Mouse (Mus musculus): ENCODE results near the gene Dscam.

Gene Dscam

DNA sequence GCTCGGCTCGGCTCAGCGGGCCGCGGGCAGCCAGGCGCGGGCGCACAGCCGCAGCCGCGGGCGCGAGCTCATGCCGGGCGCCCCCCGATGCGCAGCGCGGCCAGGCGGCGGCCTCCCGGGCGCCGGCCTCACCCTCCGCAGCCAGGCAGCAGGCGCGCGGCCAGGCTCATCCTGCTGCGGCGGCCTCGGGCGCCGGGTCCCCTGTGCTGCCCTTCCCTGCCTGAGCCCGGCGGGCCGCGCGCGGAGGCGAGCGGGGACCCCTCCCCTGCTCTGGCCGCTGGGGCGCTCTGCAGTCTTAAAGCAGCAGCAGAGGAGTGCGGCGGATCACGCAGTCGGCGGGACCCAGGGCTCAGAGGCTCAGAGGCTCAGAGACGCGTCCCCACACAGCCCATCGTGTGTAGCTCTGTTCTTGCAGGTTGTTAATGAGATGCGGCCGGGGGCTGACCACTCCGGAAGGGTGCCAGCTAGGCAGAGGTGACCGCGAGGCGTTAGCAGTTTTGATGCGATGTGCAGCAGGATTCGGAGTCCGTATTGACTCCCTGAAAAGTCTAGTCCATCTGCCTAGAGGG is at the start of gene Dscam:
Gene Dscam (minus strand): TSS at position 240 of the 569 bp plus-strand sequence.
- peak; percentile 9 to 24 for DNase-seq (ENCODE audit: low spot score in 2 of 2)

DNA sequence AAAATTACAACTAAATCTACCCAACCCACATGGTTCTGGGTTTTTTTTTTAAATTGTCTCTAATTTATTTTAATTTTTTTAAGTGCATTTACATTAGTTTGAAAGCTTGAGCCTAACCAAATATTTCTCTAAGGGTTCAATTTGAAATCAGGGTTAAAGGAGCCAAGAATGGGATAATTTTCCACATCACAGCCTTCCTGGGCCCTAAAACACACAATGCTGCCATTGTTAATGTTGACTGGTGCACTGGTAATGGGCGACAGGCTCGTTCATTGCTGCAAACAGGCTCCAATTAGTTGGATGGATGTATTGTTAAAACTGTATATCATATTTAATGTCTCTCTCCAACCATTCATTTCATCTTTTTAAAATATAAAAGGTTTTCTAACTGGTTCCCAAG is 48.8 kb upstream of the Dscam start:
- no peak for DNase-seq (ENCODE audit: low spot score in 2 of 2)

DNA sequence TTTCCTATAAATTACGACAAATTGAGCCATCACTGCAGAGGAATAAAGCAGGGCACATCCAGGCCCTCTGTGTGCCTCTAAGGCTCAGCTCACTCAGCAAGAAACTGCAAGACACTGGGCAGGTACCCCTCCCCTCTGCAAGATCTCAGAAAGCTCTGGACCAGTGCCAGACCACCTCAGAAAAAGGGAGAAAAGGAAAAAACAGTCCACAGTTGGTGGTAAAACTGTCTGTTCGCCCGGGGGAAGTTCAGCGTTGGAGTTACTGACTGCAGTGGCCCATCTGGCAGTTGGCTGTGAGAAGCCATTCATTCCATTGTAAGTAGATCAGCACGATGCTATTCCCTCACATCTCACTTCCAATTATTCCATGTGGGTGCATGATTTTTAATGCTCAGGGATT is 39.4 kb upstream of the Dscam start:
- DNase-seq (ENCODE audit: low spot score in 2 of 2) = no peak

DNA sequence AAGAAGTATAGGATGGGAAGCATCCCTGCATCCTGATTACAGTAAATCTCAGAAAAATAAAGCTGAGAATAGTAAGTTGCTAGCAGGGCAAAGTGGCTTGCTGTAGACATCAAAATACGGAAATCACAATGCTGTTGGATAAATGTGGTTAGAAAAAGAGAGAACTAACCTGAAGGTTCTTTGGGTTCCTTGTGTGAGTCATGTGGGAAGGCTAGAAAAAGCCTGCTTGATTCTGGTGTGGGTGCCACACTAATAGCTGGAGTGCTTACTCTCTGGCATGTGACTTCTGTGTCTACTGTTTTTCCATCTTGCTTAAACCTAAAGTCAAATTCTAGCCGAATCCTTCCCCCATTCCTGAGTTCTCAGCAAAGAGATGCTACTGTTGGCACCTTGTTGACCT is 37.7 kb upstream of the Dscam start:
- DNase-seq (ENCODE audit: low spot score in 2 of 2) = no peak

DNA sequence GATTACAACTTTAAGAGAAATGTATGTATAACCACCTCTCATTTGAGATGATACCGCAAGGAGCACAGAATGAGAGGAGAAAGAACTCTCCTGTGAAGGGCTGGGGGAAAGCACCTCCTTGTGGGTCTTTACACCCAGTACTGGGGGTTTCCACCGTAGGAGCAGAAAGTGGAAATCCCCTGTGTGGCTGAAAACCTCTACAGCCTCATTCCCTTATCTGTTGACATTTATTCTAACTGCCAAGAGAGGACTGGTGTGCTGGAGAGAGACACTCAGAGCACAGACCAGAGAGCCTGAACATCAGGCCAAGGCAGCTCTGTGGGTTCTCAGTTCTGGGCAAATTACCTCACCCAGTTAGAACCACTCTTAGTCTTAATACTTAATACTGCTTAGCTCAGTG is 33.5 kb upstream of the Dscam start:
- DNase-seq (ENCODE audit: low spot score in 2 of 2) = peak; percentile 57 to 80

DNA sequence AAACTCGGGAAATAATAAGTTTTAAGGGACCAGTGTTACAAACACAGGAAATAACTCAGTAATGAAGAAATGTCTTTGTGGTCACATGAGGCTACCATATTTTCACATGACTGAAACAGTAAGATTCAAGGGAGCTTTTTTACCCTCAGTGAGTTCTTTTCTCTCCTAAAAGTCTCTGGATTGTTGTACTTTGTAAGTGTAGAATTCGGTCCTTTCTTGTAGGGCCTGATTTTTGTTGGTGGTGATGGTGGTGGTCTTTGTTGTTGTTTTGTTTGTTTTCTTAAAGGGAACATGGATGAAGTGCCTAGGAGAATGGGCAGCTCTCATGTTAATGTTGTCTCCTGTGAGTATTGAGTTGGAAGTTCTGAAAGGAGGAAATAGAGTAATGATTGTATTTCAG is 33.0 kb upstream of the Dscam start:
- DNase-seq (ENCODE audit: low spot score in 2 of 2) = no peak

DNA sequence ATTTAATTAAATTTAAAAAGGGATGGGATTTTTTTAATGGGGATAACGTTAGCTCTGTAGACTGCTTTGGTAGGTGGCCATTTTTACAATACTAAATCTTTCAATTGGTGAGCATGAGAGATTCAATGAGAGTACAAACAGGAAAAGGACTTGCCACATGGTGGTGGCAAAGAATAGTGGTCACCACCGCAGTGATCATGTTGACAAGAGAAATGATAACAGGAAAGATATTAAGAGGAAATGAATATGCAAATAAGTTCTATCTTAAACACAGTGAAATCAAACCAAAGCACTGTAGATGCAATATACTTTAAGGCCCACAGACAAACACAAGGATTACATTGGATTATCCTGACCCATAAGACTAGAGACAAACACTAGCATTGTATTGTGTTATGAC is 24.1 kb upstream of the Dscam start:
- peak in 1 of 2 experiments; percentile 36 for DNase-seq (ENCODE audit: low spot score in 2 of 2)

DNA sequence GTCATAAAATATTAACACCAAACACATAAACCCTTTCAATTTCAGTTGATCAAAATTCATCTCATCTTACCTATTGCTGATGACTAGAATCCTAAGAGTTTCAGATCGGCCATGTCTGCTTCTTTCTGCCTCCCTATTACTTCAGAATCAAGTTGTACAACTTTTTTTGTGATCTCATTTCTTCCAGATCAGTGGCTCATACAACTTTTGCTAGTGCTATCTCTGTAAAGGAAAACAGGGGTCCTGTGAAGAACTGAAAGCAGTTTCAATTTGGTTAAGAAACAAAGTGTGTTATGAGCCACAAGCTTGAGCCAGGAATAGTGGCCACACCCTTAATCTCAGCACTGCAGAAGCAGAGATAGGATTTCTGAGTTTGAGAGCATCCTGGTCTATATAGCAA is 23.6 kb upstream of the Dscam start:
- DNase-seq (ENCODE audit: low spot score in 2 of 2) = no peak

DNA sequence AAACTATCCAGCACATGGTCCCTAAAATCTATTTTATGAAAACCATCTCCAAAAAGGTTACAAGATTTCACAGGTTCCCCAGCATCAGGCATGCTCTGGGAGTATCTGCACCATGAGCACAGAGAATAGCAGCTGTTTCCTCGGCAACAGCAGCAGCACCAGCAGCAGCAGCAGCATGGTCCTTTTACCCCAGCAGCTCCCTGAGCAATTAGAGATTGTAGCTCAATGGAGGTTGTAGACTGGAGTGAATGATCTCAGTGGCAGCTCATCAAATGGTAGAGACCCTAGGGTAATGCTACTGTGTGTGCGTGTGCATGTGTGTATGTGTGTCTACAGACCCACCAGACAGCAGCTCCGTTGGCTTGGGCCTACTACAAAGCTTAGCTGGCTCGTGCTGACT is 21.7 kb upstream of the Dscam start:
- no peak for DNase-seq (ENCODE audit: low spot score in 2 of 2)

DNA sequence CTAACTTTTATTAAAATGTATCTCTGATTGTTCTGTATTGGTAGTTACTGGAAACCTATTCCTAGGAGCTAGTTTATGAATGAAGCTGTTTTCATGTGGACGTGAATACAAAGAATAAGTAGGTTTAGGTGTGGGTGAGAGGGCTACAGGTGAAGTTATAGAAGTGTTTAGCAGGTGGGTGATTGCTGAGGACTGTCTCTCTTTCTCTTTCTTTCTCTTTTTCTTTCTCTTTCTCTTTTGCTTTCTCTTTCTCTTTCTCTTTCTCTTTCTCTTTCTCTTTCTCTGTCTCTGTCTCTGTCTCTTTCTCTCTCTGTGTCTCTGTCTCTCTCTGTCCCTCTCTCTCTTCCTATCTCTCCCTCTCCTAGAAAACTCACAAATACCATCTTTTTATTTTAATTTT is 20.1 kb upstream of the Dscam start:
- no peak for DNase-seq (ENCODE audit: low spot score in 2 of 2)

DNA sequence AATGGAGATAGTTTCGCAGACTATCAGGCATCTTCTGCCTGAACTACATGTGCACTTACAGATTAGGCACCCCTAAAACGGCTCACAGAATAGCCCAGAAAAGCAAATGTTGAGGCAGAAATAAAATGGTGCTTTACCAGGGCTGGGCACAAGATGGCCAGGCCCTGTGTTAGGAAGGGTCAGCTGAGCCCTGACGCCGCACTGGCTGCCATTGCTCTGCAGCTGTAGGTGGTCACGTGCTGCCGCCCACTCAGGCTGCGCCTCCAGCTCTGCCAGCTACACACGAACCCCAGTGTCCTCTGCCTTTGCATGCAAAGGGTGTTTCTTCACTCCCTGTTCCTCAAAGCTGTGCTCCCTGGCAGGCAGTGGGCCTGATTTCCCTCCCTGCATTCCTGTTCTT is 948 bp upstream of the Dscam start:
- no peak for DNase-seq (ENCODE audit: low spot score in 2 of 2)

DNA sequence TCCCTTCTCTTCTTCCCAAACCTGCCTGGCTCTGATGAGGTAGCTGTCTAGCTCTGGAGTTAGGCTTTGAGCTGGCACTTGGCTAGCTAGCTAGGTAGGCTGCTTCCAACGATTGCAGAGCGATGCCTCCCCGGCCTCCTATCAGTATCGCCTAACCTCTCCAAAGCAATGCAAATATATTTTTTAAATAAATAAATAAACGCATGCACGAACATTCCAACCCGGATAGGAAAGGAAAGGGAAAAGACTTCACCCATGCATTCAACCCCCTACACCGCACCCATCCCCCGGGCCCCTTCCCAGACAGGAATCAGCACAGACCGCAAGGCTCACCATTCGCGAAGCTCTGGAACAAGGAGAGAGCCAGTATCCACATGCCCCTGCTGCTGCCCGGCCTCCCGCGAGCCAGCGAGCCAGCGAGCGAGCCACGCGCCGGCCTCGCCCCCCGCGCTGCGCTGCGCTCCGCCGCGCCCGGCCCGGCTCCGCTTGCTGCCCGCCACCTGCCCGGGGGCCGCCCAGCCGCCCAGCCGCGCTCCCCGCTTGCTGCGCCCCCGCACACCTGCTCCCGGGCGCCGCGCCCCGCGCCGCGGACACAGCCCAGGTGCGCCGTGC is 545 bp downstream of the Dscam start:
- DNase-seq (ENCODE audit: low spot score in 2 of 2) = no peak

DNA sequence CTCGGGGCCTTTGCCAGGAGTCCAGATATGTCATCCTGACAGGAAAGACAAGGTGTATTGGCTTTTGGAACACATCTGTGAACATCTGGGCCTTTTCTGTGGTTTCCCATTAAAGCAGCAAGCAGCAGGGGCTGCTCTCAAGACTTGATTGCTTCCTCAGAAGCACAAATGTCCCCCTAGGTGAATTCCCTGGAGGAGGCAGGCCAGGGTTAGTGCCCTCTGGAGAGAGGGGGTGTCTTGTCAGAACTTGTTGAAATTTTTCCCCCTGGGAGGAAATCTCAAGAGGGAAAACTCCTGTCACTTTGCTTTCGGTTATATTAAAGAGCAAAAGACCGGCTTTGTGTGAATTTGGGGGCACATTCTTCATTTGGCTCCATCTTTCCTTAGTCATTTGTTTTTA is 1.9 kb downstream of the Dscam start:
- no peak for DNase-seq (ENCODE audit: low spot score in 2 of 2)

DNA sequence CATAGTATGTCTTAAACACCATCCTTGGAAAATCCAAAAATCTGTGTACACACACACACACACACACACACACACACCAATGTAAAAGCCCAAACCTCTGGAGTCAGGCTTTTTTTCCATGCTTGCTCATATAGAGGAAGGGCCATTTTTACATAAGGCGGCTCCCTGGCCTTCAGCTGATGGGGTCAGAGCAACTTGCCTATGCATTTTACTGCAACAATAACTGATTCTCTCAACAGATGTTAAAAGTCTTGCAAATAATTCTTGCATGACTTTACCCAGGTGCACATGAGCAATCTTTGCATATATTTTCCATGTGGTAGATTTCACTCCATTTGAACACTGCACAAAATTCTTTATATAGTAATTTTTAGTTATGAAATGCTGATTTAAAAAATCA is 2.5 kb downstream of the Dscam start:
- DNase-seq (ENCODE audit: low spot score in 2 of 2) = no peak

DNA sequence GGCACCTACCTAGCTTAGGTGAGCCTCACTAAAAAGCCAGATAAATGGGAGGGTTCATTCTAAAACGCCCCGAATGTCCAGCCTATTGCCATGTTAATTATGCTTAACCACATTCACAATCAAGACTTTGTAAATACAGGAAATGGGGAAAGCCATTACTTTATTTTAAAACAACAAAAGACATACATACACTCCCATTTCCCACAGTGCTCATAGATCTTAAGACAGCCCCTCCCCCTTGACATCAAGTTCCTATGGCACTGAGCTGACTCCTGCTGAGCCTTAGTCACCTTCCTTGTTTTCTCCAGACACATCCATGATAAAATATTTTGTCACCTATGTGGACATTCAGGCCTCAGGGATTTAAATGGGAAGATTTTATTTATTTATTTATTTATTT is 4.4 kb downstream of the Dscam start:
- DNase-seq (ENCODE audit: low spot score in 2 of 2) = no peak

DNA sequence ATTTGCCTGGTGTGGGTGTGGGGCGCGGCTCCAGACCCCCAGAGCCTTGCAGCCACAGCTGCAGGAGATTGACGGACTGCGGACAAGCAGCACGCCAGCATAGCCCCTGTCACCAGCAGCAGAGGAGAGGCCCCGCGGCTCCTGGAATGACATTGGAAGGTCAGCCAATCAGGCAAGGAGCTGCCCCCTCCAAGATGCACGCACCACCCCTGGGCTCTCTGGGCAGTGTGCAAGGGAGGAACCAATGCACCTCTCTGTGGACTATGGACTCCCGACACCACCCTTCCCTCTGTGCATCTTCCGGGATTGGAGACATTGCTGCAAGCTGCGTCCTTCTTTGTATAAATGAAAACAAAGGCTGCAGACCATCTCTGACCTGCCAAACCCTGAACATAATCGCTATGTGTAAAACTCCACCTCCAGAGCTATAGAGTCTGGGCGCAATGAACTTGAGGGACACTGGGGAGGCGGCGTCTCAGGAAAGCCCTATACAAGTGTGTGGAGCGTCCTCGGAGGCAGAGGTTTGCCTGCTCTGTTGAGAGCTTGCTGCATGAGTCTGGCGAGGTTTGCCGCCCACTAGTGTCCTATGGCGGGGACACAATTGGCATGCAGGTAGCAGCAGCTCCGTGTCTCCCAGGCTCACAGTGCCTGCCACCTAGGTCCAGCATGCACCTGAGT is 5.0 kb downstream of the Dscam start:
- DNase-seq (ENCODE audit: low spot score in 2 of 2) = peak; percentile 39 to 43

DNA sequence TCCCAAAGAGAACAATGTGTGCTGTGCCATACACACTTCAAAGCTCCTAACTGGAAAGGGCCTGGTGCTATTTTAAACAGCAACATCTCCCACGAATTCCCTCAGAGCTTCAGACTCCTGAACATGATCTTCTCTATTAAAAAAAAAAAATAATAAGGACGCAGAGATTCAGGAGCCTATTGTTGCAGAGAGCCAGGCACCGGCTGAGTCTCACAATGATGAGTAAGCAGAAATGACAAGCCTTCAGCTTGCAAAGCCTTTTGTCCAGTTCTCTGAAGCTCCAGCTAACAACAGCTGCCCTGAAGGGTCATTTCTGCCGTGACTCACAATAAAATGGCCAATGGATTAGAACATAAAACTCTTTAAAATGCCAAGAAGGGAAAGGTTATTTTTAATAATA is 12.3 kb downstream of the Dscam start:
- DNase-seq (ENCODE audit: low spot score in 2 of 2) = no peak

DNA sequence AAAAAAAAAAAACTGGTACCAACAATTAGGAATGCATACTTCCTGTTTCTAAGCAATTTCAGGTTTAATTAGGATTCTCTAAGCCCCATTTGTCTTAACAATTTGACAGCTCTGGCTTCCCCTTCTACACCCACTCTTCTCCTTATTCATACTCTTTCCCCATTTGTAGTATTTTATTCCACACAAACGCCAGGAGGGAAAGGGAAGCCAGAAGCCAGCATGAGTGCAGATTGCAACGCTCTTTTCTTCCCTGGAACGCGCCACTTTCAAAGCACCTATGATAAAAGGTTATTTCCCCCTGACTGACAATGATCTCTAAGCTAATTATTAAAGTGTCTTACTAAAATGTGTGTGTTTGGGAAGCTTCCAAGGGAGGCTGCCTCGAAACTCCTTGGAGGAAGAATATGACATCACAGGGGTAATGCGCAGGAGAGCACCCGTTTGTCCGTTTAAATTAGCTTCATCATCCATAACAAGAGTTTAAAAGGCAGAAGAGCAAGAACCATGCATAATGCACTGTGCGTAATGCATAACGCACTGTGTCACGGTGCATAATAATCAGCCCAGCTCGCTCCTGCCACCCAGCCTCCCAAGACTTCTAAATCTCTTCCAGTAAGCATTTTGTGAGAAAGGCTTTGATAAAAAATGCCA is 25.9 kb downstream of the Dscam start:
- no peak for DNase-seq (ENCODE audit: low spot score in 2 of 2)

DNA sequence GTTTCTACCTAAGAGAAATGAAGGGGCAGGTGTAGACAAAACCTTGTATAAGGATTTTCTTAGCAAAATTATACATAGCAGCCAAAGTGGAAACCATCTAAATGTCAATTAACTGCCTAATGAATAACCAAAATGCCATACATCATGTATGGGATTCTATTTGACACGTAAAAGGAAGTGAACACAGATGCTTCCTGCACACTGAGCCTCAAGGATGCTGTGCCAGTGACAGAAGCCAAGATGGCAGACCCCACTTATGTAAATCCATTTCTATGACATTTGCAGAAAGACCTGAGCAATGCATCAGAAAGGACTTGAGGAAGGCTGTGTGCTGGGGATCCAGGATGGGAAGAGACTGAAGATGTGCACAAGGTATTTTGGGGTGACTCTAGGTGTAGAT is 28.6 kb downstream of the Dscam start:
- no peak for DNase-seq (ENCODE audit: low spot score in 2 of 2)

DNA sequence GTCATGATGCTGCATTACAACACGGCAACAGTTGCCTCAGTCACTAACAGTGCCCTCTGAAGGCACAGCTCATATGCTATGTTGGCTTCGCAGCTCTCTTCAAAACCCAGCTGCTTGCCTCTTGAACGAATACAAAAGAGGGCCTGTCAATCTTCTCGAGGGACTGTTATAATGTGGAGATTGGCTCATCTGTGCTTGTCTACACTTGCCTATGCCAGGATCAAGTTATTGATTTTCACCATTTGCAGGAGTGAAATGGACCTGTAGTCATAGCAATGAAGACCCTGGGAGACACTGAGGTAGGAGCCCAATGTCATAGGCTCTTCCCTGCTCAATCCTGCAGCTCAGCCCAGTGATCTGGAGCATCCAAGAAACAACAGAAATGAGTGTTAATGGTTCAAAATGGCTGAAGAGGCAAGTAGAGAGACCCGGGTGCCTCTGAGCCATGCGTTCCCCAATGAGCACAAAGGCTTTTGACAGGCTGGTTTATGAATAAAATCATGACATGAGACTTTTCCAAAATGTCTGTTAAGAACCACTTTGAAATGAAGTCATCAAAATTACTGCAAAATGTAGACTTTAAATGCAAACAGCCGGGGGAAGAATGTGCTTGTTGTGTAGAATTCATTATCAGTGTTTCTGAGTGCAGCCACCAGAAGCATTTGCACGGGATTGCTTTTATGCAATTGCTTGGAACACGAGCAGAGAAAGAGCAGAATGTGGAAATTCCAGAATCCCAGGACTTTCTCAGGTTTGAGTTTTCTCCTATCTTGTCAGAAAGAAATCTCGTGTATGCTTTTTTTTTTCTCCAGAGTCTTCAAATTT is 35.3 kb downstream of the Dscam start:
- DNase-seq (ENCODE audit: low spot score in 2 of 2) = no peak

DNA sequence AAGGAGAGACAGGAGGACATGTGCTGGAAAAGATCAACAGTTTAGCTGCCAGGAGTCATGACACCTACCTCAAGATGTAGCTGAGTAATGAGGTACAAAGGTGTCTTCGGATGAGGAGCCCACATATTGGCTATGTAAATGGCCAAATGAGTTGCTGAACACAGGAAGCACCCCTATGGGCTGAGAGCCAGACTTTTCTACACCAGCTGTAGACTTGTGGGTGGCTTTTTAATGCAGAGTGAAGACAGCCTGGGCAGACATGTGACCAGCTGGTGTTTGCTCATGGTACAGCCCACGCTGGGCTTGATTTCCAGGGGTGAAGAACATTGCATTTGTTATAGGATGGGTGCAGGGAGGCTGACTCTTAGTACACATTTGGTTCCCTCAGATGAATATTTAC is 43.3 kb downstream of the Dscam start:
- no peak for DNase-seq (ENCODE audit: low spot score in 2 of 2)

DNA sequence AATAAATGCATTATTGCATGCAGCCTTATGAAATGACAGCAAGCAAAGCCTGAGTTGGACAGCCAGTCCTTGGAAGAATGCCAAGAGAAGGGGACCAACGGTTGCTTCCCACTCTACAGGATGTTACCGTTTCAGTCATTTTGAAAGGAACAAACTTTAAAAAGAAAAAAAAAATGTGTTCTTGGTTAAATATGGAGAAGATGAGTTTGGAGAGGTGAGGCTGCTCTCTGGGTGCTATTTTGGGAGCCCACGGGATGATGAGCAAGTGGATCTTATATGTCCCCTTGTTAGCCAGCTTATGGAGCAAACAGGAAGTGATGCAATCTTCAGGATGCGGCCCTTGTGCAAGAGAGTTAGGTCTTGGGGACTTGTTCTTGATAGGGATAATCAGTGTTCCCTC is 60.5 kb downstream of the Dscam start:
- no peak for DNase-seq (ENCODE audit: low spot score in 2 of 2)
